Mouse (Mus musculus) erythroid progenitor cell, adult 5-6 weeks (primary cell): ENCODE measurements around the gene Polr2l. TPM values are rescaled to one million over a fixed set of nuclear protein-coding genes. Genes with fewer than 3 reads are reported as not detected.

Experiments used
- total RNA-seq, 2 experiments: library from RNA; stranded (forward) in 1 of 2; stranded (reverse) in 1 of 2; fragments of 150-400 nt in 1 of 2; fragments of 186-747, 209-891 nt in 1 of 2; gene quantifications; 2 replicates each; pipeline versions ENCODE4 v1.2.3 to v1.2.4; 2015 to 2017; ENCODE audit warnings: low replicate concordance in 2 of 2

Polr2l gene
- total RNA-seq, 2 experiments from 2014 or later: 6.7 to 14.4 TPM

Other genes starting within 250 kb of the Polr2l start
- gene Phrf1, start 246.3 kb downstream of the Polr2l start, total RNA-seq (2015; ENCODE audit: low replicate concordance): 80.1 and 114 TPM in 2 replicates
- gene Phrf1, start 246.3 kb downstream of the Polr2l start, total RNA-seq (2017; ENCODE audit: low replicate concordance): 63.5 and 90.0 TPM in 2 replicates
- 52.8 and 81.4 TPM in 2 replicates for gene Irf7, start 208.7 kb downstream of the Polr2l start, total RNA-seq (2015; ENCODE audit: low replicate concordance)
- gene Irf7, start 208.7 kb downstream of the Polr2l start, total RNA-seq (2017; ENCODE audit: low replicate concordance): 68.6 and 76.5 TPM in 2 replicates
- not detected in 2 replicates for gene Cdhr5, start 198.3 kb downstream of the Polr2l start, total RNA-seq (2015; ENCODE audit: low replicate concordance)
- gene Cdhr5, start 198.3 kb downstream of the Polr2l start, total RNA-seq (2017; ENCODE audit: low replicate concordance): not detected in 2 replicates
- not detected in 2 replicates for gene Sct, start 196.0 kb downstream of the Polr2l start, total RNA-seq (2015; ENCODE audit: low replicate concordance)
- gene Sct, start 196.0 kb downstream of the Polr2l start, total RNA-seq (2017; ENCODE audit: low replicate concordance): not detected in 2 replicates
- not detected in 2 replicates for gene Drd4, start 183.1 kb downstream of the Polr2l start, total RNA-seq (2015; ENCODE audit: low replicate concordance)
- not detected in 2 replicates for gene Drd4, start 183.1 kb downstream of the Polr2l start, total RNA-seq (2017; ENCODE audit: low replicate concordance)
- 46.5 and 55.8 TPM in 2 replicates for gene Deaf1, start 147.4 kb downstream of the Polr2l start, total RNA-seq (2015; ENCODE audit: low replicate concordance)
- 26.2 and 40.8 TPM in 2 replicates for gene Deaf1, start 147.4 kb downstream of the Polr2l start, total RNA-seq (2017; ENCODE audit: low replicate concordance)
- 13.4 and 26.7 TPM in 2 replicates for gene Tmem80, start 147.4 kb downstream of the Polr2l start, total RNA-seq (2015; ENCODE audit: low replicate concordance)
- gene Tmem80, start 147.4 kb downstream of the Polr2l start, total RNA-seq (2017; ENCODE audit: low replicate concordance): 8.3 and 8.6 TPM in 2 replicates
- not detected in 2 replicates for gene Eps8l2, start 136.3 kb downstream of the Polr2l start, total RNA-seq (2015; ENCODE audit: low replicate concordance)
- 1.4 TPM in 1 of 2 replicates, not detected in the other for gene Eps8l2, start 136.3 kb downstream of the Polr2l start, total RNA-seq (2017; ENCODE audit: low replicate concordance)
- gene Taldo1, start 82.9 kb downstream of the Polr2l start, total RNA-seq (2015; ENCODE audit: low replicate concordance): 108 and 138 TPM in 2 replicates
- 354 and 496 TPM in 2 replicates for gene Taldo1, start 82.9 kb downstream of the Polr2l start, total RNA-seq (2017; ENCODE audit: low replicate concordance)
- gene Gatd1, start 61.0 kb downstream of the Polr2l start, total RNA-seq (2015; ENCODE audit: low replicate concordance): 3.4 and 14.4 TPM in 2 replicates
- 4.4 and 9.2 TPM in 2 replicates for gene Gatd1, start 61.0 kb downstream of the Polr2l start, total RNA-seq (2017; ENCODE audit: low replicate concordance)
- not detected in 2 replicates for gene Cend1, start 45.6 kb downstream of the Polr2l start, total RNA-seq (2015; ENCODE audit: low replicate concordance)
- gene Cend1, start 45.6 kb downstream of the Polr2l start, total RNA-seq (2017; ENCODE audit: low replicate concordance): not detected in 2 replicates
- gene Slc25a22, start 37.2 kb downstream of the Polr2l start, total RNA-seq (2015; ENCODE audit: low replicate concordance): 28.5 and 37.3 TPM in 2 replicates
- gene Slc25a22, start 37.2 kb downstream of the Polr2l start, total RNA-seq (2017; ENCODE audit: low replicate concordance): 1.4 and 7.1 TPM in 2 replicates
- 34.2 and 34.4 TPM in 2 replicates for gene Pidd1, start 31.1 kb downstream of the Polr2l start, total RNA-seq (2015; ENCODE audit: low replicate concordance)
- gene Pidd1, start 31.1 kb downstream of the Polr2l start, total RNA-seq (2017; ENCODE audit: low replicate concordance): 14.0 and 19.1 TPM in 2 replicates
- 970 and 1,246 TPM in 2 replicates for gene Rplp2, start 27.8 kb downstream of the Polr2l start, total RNA-seq (2015; ENCODE audit: low replicate concordance)
- 1,462 and 2,252 TPM in 2 replicates for gene Rplp2, start 27.8 kb downstream of the Polr2l start, total RNA-seq (2017; ENCODE audit: low replicate concordance)
- gene Pnpla2, start 19.9 kb downstream of the Polr2l start, total RNA-seq (2015; ENCODE audit: low replicate concordance): 14.7 and 19.8 TPM in 2 replicates
- gene Pnpla2, start 19.9 kb downstream of the Polr2l start, total RNA-seq (2017; ENCODE audit: low replicate concordance): 4.2 and 8.3 TPM in 2 replicates
- gene Cracr2b, start 14.0 kb downstream of the Polr2l start, total RNA-seq (2015; ENCODE audit: low replicate concordance): not detected in 2 replicates
- gene Cracr2b, start 14.0 kb downstream of the Polr2l start, total RNA-seq (2017; ENCODE audit: low replicate concordance): 3.3 TPM in 1 of 2 replicates, not detected in the other
- gene Cd151, start 7.7 kb downstream of the Polr2l start, total RNA-seq (2015; ENCODE audit: low replicate concordance): 16.6 and 20.1 TPM in 2 replicates
- 24.1 and 30.7 TPM in 2 replicates for gene Cd151, start 7.7 kb downstream of the Polr2l start, total RNA-seq (2017; ENCODE audit: low replicate concordance)
- gene Tspan4, start 108 bp upstream of the Polr2l start, total RNA-seq (2015; ENCODE audit: low replicate concordance): 1.8 and 3.8 TPM in 2 replicates
- 2.2 and 8.0 TPM in 2 replicates for gene Tspan4, start 108 bp upstream of the Polr2l start, total RNA-seq (2017; ENCODE audit: low replicate concordance)
- 4.6 and 6.8 TPM in 2 replicates for gene Chid1, start 64.7 kb upstream of the Polr2l start, total RNA-seq (2015; ENCODE audit: low replicate concordance)
- gene Chid1, start 64.7 kb upstream of the Polr2l start, total RNA-seq (2017; ENCODE audit: low replicate concordance): 6.8 and 10.8 TPM in 2 replicates
- gene Ap2a2, start 87.0 kb upstream of the Polr2l start, total RNA-seq (2015; ENCODE audit: low replicate concordance): 71.7 and 96.2 TPM in 2 replicates
- 108 and 150 TPM in 2 replicates for gene Ap2a2, start 87.0 kb upstream of the Polr2l start, total RNA-seq (2017; ENCODE audit: low replicate concordance)
- not detected in 2 replicates for gene Muc6, start 180.2 kb upstream of the Polr2l start, total RNA-seq (2015; ENCODE audit: low replicate concordance)
- under 0.01 TPM in 1 of 2 replicates, not detected in the other for gene Muc6, start 180.2 kb upstream of the Polr2l start, total RNA-seq (2017; ENCODE audit: low replicate concordance)
- 9.4 and 93.1 TPM in 2 replicates for gene Muc2, start 215.2 kb upstream of the Polr2l start, total RNA-seq (2015; ENCODE audit: low replicate concordance)
- gene Muc2, start 215.2 kb upstream of the Polr2l start, total RNA-seq (2017; ENCODE audit: low replicate concordance): 2.0 TPM in 1 of 2 replicates, not detected in the other